Mouse (Mus musculus): Measurements from ENCODE around the gene Fam110c.

DNA sequence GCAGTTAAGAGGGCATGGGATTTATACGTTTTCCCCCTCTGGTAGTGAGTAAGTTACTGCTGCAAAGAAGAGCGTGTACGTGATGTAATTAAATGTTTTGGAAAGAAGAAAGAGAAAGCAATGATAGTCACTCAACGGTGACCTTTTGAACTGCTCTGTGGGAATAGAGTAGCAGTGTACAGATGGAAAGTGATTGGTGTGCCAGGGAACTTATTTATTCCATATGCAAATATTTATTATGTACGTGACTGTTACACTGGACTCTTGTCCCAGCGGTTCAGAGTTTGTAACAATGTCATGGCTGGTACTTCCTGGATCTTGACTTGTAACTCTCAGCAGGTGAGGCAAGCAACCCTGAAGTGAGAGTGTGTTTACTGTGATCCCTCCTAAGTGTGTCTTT is 6.7 kb downstream of the Fam110c start:
- TF ChIP-seq E2F4 (IDR thresholded peaks at IDR 0.05; ENCODE audit: insufficient replicate concordance, low read depth, low read length) (no peak), CTCF (conservative IDR thresholded peaks at IDR 0.05 in 1 of 2, IDR thresholded peaks at IDR 0.05 in 1 of 2; ENCODE audit: low read depth in 2 of 2, low read length in 2 of 2) (no peak), NELFE (IDR thresholded peaks at IDR 0.05; ENCODE audit: low read depth, low read length) (no peak), SIN3A (IDR thresholded peaks at IDR 0.05; ENCODE audit: low read length) (no peak), CHD1 (IDR thresholded peaks at IDR 0.05; ENCODE audit: low read depth, low read length) (no peak)
